Mouse (Mus musculus): ENCODE data around the gene Atp5k.

GRCm38 (mm10) chr5:108414711-108415110 lies 19.5 kb downstream of the Atp5k start:
- no peak for TF ChIP-seq CTCF (IDR thresholded peaks at IDR 0.05; ENCODE audit: control insufficient read depth, insufficient read depth, low read length)
- no peak for TF ChIP-seq POLR2A (IDR thresholded peaks at IDR 0.05; ENCODE audit: borderline replicate concordance, control insufficient read depth, low read depth, low read length)

Measured in bone marrow, adult 2 months (tissue).